Mouse (Mus musculus) small intestine, adult 2 months (tissue): ENCODE data around the gene Lrp10. TPM values are rescaled to one million over a fixed set of nuclear protein-coding genes. Genes with fewer than 3 reads are reported as not detected.

Experiments
- H3K27ac ChIP-seq: fragments of 200-500 bp; 2 replicates; pipeline ENCODE4 v1.5.1; 2012; ENCODE audit warnings: low read depth, low read length, control low read depth, inconsistent platforms; ENCODE audit not compliant: insufficient read depth
- H3K27me3 ChIP-seq: fragments of 200-500 bp; 2 replicates; pipeline ENCODE4 v1.6.1; 2012; ENCODE audit warnings: mild to moderate bottlenecking, moderate library complexity, low read length, inconsistent platforms; ENCODE audit not compliant: control insufficient read depth, insufficient read depth
- H3K36me3 ChIP-seq: fragments of 200-500 bp; 2 replicates; pipeline ENCODE4 v1.6.1; 2012; ENCODE audit warnings: mild to moderate bottlenecking, low read length, control low read depth, inconsistent platforms; ENCODE audit not compliant: control insufficient read depth, insufficient read depth
- H3K4me1 ChIP-seq: fragments of 200-500 bp; 2 replicates; pipeline ENCODE4 v1.6.1; 2012; ENCODE audit warnings: low read length, inconsistent platforms, mixed read lengths; ENCODE audit not compliant: control insufficient read depth, insufficient read depth, insufficient read length
- H3K4me3 ChIP-seq: fragments of 200-500 bp; 2 replicates; pipeline ENCODE4 v1.5.1; 2012; ENCODE audit warnings: low read depth, mild to moderate bottlenecking, control low read depth, inconsistent platforms, low read length, moderate library complexity
- CTCF ChIP-seq: fragments of 200-500 bp; IDR thresholded peaks from 2 replicates; pipeline ENCODE4 v1.5.1; 2012; ENCODE audit warnings: low read depth, mild to moderate bottlenecking, control low read depth, inconsistent platforms, low read length, moderate library complexity, mixed read lengths; ENCODE audit not compliant: insufficient replicate concordance, insufficient read length; ENCODE audit errors: extremely low read depth
- POLR2A ChIP-seq: fragments of 200-500 bp; IDR thresholded peaks from 2 replicates; pipeline ENCODE4 v1.6.1; 2012; ENCODE audit warnings: low read depth, mild to moderate bottlenecking, control low read depth, inconsistent platforms, low read length, moderate library complexity
- WGBS: fragments of 180-500 bp; shearing (Covaris S2); methylation state at CpG from one replicate; pipeline ENCODE4 v1.1.7; 2018; 5-methylcytosine and 5-hydroxymethylcytosine counted together
- polyA plus RNA-seq: library from polyadenylated mRNA; depleted of rRNA; stranded (reverse); fragments of >200 nt; gene quantifications from 2 replicates; pipeline ENCODE4 v1.2.3, GENCODE M21; 2012

The Lrp10 gene
- polyA plus RNA-seq, 1 experiment: 303 TPM

DNA sequence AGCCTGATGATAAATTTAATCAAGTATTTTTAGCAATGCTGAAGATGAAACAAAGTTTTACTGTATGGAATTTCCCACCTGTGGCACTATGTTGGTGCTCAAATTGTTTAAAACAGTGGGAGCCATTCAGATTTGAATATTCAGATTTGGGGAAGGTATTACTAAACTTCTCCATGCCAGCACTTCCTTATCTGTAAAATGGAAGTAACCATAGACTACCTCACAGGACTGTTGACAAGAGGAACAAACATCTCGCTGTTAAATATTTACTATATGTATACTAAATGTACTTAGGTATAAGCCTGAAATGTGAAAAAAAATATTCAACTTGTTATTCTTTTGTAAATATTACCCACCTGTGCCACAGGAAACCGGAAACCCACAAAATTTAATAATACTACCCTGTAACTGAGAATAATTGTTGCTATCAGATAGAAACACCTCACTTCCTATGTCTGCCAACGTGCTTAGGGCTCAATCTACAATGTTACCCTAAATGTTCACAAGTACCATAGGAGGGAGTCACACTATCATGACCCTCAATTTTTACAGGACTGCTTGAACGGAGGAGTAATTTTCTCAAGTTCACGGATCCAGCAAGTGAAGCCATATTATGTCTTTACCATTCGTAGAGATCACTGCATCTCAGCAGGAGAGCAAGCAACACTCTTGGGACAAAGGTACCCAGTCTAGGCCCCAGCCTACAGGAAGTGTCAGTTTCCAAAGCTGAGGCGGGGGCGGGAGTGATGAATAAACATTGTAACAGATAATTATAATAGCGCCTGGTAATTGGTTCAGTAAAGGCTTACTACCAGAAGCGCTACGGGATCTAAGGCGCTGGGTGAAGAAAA, 604 bp upstream of the Lrp10 start:
- H3K27ac ChIP-seq: peak overlapping the region; percentile 81
- TF ChIP-seq CTCF: no peak
- TF ChIP-seq POLR2A: no peak
- peaks cover 22% of the 10 kb centered on the region for H3K36me3 ChIP-seq
- WGBS: 11% methylated on average over 12 of the region's 12 CpGs
- H3K27me3 ChIP-seq: no peaks in the 10 kb centered on the region
- H3K4me3 ChIP-seq: peak overlapping the region; percentile 89
- H3K4me1 ChIP-seq: no peaks in the 10 kb centered on the region

DNA sequence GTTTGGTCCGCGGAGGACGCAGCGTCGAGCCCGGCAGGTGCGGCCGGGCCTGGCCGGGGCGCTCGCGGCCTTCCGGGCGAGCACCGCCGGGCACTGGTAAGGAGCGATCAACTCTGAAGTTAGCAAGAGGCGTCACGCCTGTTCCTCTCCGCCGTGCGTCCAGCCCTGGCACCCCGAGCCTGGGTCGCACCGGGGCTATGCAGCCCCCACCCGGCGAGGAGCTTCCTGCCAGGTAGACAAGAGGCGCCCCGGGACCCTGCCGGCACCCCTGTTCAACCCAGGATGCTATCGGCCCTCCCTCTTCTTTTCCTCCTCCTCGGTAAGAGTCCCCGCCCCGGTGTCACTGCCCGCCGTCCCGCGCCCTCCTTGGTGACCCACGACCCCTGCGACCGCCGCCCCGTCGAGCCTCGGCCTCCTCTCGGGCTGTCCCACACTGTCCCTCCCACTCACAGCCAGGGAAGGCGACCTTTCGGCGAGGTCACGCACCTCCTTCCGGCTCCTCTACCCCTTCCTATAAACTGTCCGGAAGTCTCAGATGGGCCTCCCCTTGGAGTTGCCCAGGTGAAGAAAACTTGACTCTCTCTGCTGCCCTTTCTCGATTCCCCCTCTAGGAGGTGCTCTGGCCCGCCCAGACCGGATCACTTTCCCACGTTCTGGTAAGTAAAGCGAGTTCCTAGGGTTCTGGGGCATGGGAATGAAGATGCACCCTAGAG, 512 bp downstream of the Lrp10 start:
- Histone ChIP-seq H3K4me3 (peak overlapping the region; percentile 89), H3K27me3 (no peaks in the 10 kb centered on the region), H3K27ac (peak overlapping the region; percentile 81), H3K36me3 (peaks cover 33% of the 10 kb centered on the region), H3K4me1 (no peaks in the 10 kb centered on the region)
- WGBS: under 1% methylated on average over 56 of the region's 57 CpGs
- TF ChIP-seq POLR2A: peak; percentile 77; the same call in 1 of the 2 replicates
- TF ChIP-seq CTCF: peak; percentile 76; the same call in 1 of the 2 replicates

GRCm38 (mm10) chr14:54471467-54471866, 7.5 kb downstream of the Lrp10 start:
- Histone ChIP-seq H3K4me3 (no peak overlapping the region), H3K27me3 (no peaks in the 10 kb centered on the region), H3K27ac (no peak overlapping the region), H3K36me3 (peaks cover 43% of the 10 kb centered on the region), H3K4me1 (peaks cover 7% of the 10 kb centered on the region; the same call in 1 of the 2 replicates)
- 99% methylated on average over 2 of the region's 2 CpGs for WGBS
- TF ChIP-seq POLR2A (no peak), CTCF (no peak)

DNA sequence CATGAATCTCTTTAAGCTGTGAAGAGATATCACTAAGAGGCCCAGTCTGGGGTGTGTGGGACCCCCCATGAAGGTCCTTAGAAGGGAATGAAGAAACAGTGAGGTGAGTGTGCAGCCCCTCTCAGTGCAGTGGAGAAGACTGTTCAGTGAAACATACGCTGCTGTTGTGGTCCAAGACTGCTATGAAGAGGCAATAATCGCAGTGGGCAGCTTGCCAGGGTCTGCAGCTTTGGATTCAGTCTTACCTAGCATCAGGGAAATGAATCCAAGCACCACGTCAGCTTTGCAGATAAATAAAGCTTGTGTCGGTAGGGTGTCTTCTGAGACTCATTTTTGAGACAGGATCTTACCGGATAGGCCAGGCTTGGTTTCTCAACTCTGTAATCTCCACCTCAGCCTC, 8.7 kb downstream of the Lrp10 start:
- peaks cover 33% of the 10 kb centered on the region for H3K36me3 ChIP-seq
- 40% methylated on average over 5 of the region's 5 CpGs for WGBS
- peaks cover 7% of the 10 kb centered on the region; the same call in 1 of the 2 replicates for H3K4me1 ChIP-seq
- H3K27me3 ChIP-seq: no peaks in the 10 kb centered on the region
- no peak for TF ChIP-seq CTCF
- TF ChIP-seq POLR2A: no peak
- H3K4me3 ChIP-seq: no peak overlapping the region
- H3K27ac ChIP-seq: no peak overlapping the region

DNA sequence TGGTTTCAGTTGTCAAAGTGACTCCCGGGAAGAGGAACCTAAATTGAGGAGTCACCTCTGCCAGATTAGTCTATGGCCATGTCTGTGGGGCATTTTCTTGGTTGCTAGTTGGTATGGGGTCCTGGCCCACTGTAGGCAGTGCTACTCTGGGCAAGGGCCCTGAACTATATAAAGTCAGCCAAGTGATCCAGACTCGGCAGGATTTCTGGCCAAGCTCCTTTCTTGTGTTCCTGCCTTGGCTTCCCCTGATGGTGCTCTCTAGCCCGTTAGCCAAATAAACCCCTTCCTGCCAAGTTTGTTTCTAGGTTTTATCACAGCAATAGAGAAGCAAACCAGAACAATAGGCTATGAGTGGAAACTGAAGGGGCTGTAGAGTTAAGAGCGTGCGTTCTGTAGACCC, 10.8 kb downstream of the Lrp10 start:
- Histone ChIP-seq H3K27me3 (peaks cover 6% of the 10 kb centered on the region; the same call in 1 of the 2 replicates), H3K36me3 (peaks cover 13% of the 10 kb centered on the region), H3K4me1 (peaks cover 7% of the 10 kb centered on the region), H3K4me3 (no peak overlapping the region), H3K27ac (no peak overlapping the region)
- no peak for TF ChIP-seq CTCF
- no peak for TF ChIP-seq POLR2A
- 85% methylated on average over 5 of the region's 5 CpGs for WGBS

- peaks cover 7% of the 10 kb centered on the region; the same call in 1 of the 2 replicates for H3K27me3 ChIP-seq
- H3K27ac ChIP-seq: no peak within 1 kb of the TSS
- WGBS: 4% methylated on average over 23 of the region's 23 CpGs
- H3K4me3 ChIP-seq: peak within 1 kb of the TSS; percentile 62
- peaks cover 7% of the 10 kb centered on the region for H3K4me1 ChIP-seq
- no peak for TF ChIP-seq CTCF
- no peaks in the 10 kb centered on the region for H3K36me3 ChIP-seq
Measured at GRCm38 (mm10) chr14:54475941-54476844, 12.3 kb downstream of the Lrp10 start, which contains the start of gene Rem2. TSS of gene Rem2 (plus strand) at chr14:54476100.
